Mouse (Mus musculus): ENCODE results near the gene Adal. TPM values are rescaled to one million over a fixed set of nuclear protein-coding genes. Genes with fewer than 3 reads are reported as not detected.

Gene Adal
- polyA plus RNA-seq, 2 experiments, result 16.8 to 17.8 TPM

- Histone ChIP-seq H3K27me3 (ENCODE audit: control insufficient read depth, insufficient read depth, low read length) (no peaks in the 10 kb centered on the region), H3K9me3 (ENCODE audit: control insufficient read depth, low read length) (no peaks in the 10 kb centered on the region), H3K36me3 (ENCODE audit: control insufficient read depth, insufficient read depth, low read length) (peaks cover 91% of the 10 kb centered on the region), H3K4me2 (replicated peaks; ENCODE audit: low read depth, low read length, severe bottlenecking) (no peak overlapping the region), H3K27ac (replicated peaks; ENCODE audit: low read depth, low read length) (no peak overlapping the region), H3K4me3 (replicated peaks; ENCODE audit: low read length) (no peak overlapping the region), H3K4me1 (ENCODE audit: control insufficient read depth, insufficient read depth, low read length) (no peaks in the 10 kb centered on the region), H3K9ac (ENCODE audit: low read depth, low read length, severe bottlenecking) (no peak overlapping the region)
- no peak for TF ChIP-seq POLR2A (IDR thresholded peaks at IDR 0.05; ENCODE audit: borderline replicate concordance, extremely low read depth, insufficient read depth, insufficient read length)
- no peak for DNase-seq (ENCODE audit: low spot score)
- WGBS, result 93% methylated on average over 17 of the region's 17 CpGs
- no peak for ATAC-seq (ENCODE audit: low FRiP score, low read depth)
Measured at GRCm38 (mm10) chr2:121204276-121204675, 64.0 kb downstream of the Adal start.

Other genes with a start within 250 kb of the Adal start
- 16.8 and 29.9 TPM in 2 replicates for gene Ubr1, start 169.7 kb upstream of the Adal start, polyA plus RNA-seq (2012; rRNA removed)
- gene Ubr1, start 169.7 kb upstream of the Adal start, polyA plus RNA-seq (2014; fragmentation: Nextera tagmentation; extraction: Ambion mirVana), result 22.3 and 22.6 TPM in 2 replicates
- 2.9 and 3.0 TPM in 2 replicates for gene Tmem62, start 163.4 kb upstream of the Adal start, polyA plus RNA-seq (2012; rRNA removed)
- gene Tmem62, start 163.4 kb upstream of the Adal start, polyA plus RNA-seq (2014; fragmentation: Nextera tagmentation; extraction: Ambion mirVana), result 1.4 and 1.5 TPM in 2 replicates
- gene Ccndbp1, start 132.0 kb upstream of the Adal start, polyA plus RNA-seq (2012; rRNA removed), result 36.9 and 39.9 TPM in 2 replicates
- 40.2 and 40.7 TPM in 2 replicates for gene Ccndbp1, start 132.0 kb upstream of the Adal start, polyA plus RNA-seq (2014; fragmentation: Nextera tagmentation; extraction: Ambion mirVana)
- gene Epb42, start 103.4 kb upstream of the Adal start, polyA plus RNA-seq (2012; rRNA removed), result 0.38 and 0.77 TPM in 2 replicates
- gene Epb42, start 103.4 kb upstream of the Adal start, polyA plus RNA-seq (2014; fragmentation: Nextera tagmentation; extraction: Ambion mirVana), result 0.98 TPM in 1 of 2 replicates, not detected in the other
- 0.08 and 0.10 TPM in 2 replicates for gene Tgm5, start 54.6 kb upstream of the Adal start, polyA plus RNA-seq (2012; rRNA removed)
- gene Tgm5, start 54.6 kb upstream of the Adal start, polyA plus RNA-seq (2014; fragmentation: Nextera tagmentation; extraction: Ambion mirVana), result not detected in 2 replicates
- 0.05 and 0.06 TPM in 2 replicates for gene Tgm7, start 30.6 kb upstream of the Adal start, polyA plus RNA-seq (2012; rRNA removed)
- not detected in 2 replicates for gene Tgm7, start 30.6 kb upstream of the Adal start, polyA plus RNA-seq (2014; fragmentation: Nextera tagmentation; extraction: Ambion mirVana)
- gene Lcmt2, start 225 bp downstream of the Adal start, polyA plus RNA-seq (2012; rRNA removed), result 9.4 and 10.3 TPM in 2 replicates
- 19.9 and 21.3 TPM in 2 replicates for gene Lcmt2, start 225 bp downstream of the Adal start, polyA plus RNA-seq (2014; fragmentation: Nextera tagmentation; extraction: Ambion mirVana)
- gene Tubgcp4, start 30.2 kb downstream of the Adal start, polyA plus RNA-seq (2012; rRNA removed), result 53.6 and 66.3 TPM in 2 replicates
- 47.9 and 49.4 TPM in 2 replicates for gene Tubgcp4, start 30.2 kb downstream of the Adal start, polyA plus RNA-seq (2014; fragmentation: Nextera tagmentation; extraction: Ambion mirVana)
- gene Zscan29, start 30.7 kb downstream of the Adal start, polyA plus RNA-seq (2012; rRNA removed), result 6.8 and 7.2 TPM in 2 replicates
- gene Zscan29, start 30.7 kb downstream of the Adal start, polyA plus RNA-seq (2014; fragmentation: Nextera tagmentation; extraction: Ambion mirVana), result 9.2 and 10.2 TPM in 2 replicates
- gene Trp53bp1, start 131.0 kb downstream of the Adal start, polyA plus RNA-seq (2012; rRNA removed), result 67.7 and 75.6 TPM in 2 replicates
- 51.2 and 67.2 TPM in 2 replicates for gene Trp53bp1, start 131.0 kb downstream of the Adal start, polyA plus RNA-seq (2014; fragmentation: Nextera tagmentation; extraction: Ambion mirVana)
- gene Map1a, start 149.2 kb downstream of the Adal start, polyA plus RNA-seq (2012; rRNA removed), result 7.1 and 7.6 TPM in 2 replicates
- 7.8 and 9.3 TPM in 2 replicates for gene Map1a, start 149.2 kb downstream of the Adal start, polyA plus RNA-seq (2014; fragmentation: Nextera tagmentation; extraction: Ambion mirVana)
- gene Ppip5k1, start 215.0 kb downstream of the Adal start, polyA plus RNA-seq (2012; rRNA removed), result 12.4 and 13.0 TPM in 2 replicates
- gene Ppip5k1, start 215.0 kb downstream of the Adal start, polyA plus RNA-seq (2014; fragmentation: Nextera tagmentation; extraction: Ambion mirVana), result 7.6 and 10.3 TPM in 2 replicates
- 5.4 and 7.1 TPM in 2 replicates for gene Ckmt1, start 217.3 kb downstream of the Adal start, polyA plus RNA-seq (2012; rRNA removed)
- gene Ckmt1, start 217.3 kb downstream of the Adal start, polyA plus RNA-seq (2014; fragmentation: Nextera tagmentation; extraction: Ambion mirVana), result 12.0 and 20.1 TPM in 2 replicates
- 0.01 TPM in 2 replicates for gene Strc, start 246.7 kb downstream of the Adal start, polyA plus RNA-seq (2012; rRNA removed)
- gene Strc, start 246.7 kb downstream of the Adal start, polyA plus RNA-seq (2014; fragmentation: Nextera tagmentation; extraction: Ambion mirVana), result not detected in 2 replicates